Mouse (Mus musculus): ENCODE measurements around the gene Ifngr1. TPM values are rescaled to one million over a fixed set of nuclear protein-coding genes. Genes with fewer than 3 reads are reported as not detected.

Gene Ifngr1
- total and polyA plus RNA-seq, 2 experiments: 9.0 to 16.8 TPM

- DNase-seq (ENCODE audit: extremely low read depth, low read depth, low spot score): no peak
- Histone ChIP-seq H3K9ac (ENCODE audit: low read depth, low read length) (no peak overlapping the region), H3K4me3 (ENCODE audit: insufficient read depth, low read depth, low read length) (no peak overlapping the region), H3K27me3 (ENCODE audit: control insufficient read depth, insufficient read depth, low read length) (no peaks in the 10 kb centered on the region), H3K79me2 (ENCODE audit: control insufficient read depth, insufficient read depth, low read length) (no peaks in the 10 kb centered on the region), H3K36me3 (ENCODE audit: control insufficient read depth, insufficient read depth, low read length) (no peaks in the 10 kb centered on the region), H3K27ac (replicated peaks; ENCODE audit: insufficient read depth, low read depth, low read length) (no peak overlapping the region), H3K4me1 (ENCODE audit: control insufficient read depth, insufficient read depth, low read length) (no peaks in the 10 kb centered on the region)
- 76% methylated on average over 7 of the region's 7 CpGs for WGBS
- TF ChIP-seq POLR2A (IDR thresholded peaks at IDR 0.05; ENCODE audit: extremely low read depth, insufficient read depth, low read length) (no peak), CTCF (IDR thresholded peaks at IDR 0.05; ENCODE audit: low read depth, low read length) (no peak)
Observed at GRCm38 (mm10) chr10:19582806-19583430, 8.8 kb upstream of the Ifngr1 start.

DNA sequence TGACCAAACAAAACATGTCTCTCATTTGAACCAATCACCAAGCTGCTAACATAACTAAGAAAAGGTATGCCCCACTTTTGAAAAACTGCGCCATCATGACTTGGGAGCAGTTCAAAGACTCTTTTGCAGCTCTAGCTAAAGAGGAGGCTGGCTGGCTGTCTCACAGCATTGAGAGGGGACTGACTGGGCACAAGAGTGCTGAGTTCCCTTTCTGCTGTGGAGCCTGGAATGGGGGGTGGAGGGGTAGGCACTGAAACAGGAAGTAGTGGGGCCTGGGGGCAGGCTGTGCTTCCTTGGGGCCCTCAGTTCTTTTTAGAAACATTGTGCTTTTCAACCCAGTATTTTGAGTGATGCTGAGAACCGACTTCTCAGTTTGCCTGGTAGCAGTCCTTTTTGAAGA is 7.7 kb upstream of the Ifngr1 start:
- no peaks in the 10 kb centered on the region for H3K4me1 ChIP-seq (ENCODE audit: control insufficient read depth, insufficient read depth, low read length)
- no peak overlapping the region; the same call in 1 of the 2 replicates for H3K27ac ChIP-seq (replicated peaks; ENCODE audit: insufficient read depth, low read depth, low read length)
- WGBS: 90% methylated on average over 2 of the region's 2 CpGs
- H3K36me3 ChIP-seq (ENCODE audit: control insufficient read depth, insufficient read depth, low read length): no peaks in the 10 kb centered on the region
- no peak overlapping the region for H3K4me3 ChIP-seq (ENCODE audit: insufficient read depth, low read depth, low read length)
- no peaks in the 10 kb centered on the region for H3K27me3 ChIP-seq (ENCODE audit: control insufficient read depth, insufficient read depth, low read length)
- DNase-seq (ENCODE audit: extremely low read depth, low read depth, low spot score): peak; percentile 33
- H3K79me2 ChIP-seq (ENCODE audit: control insufficient read depth, insufficient read depth, low read length): no peaks in the 10 kb centered on the region
- TF ChIP-seq CTCF (IDR thresholded peaks at IDR 0.05; ENCODE audit: low read depth, low read length) (no peak), POLR2A (IDR thresholded peaks at IDR 0.05; ENCODE audit: extremely low read depth, insufficient read depth, low read length) (no peak)
- no peak overlapping the region for H3K9ac ChIP-seq (ENCODE audit: low read depth, low read length)

GRCm38 (mm10) chr10:19584846-19585245 is 6.9 kb upstream of the Ifngr1 start:
- no peaks in the 10 kb centered on the region for H3K79me2 ChIP-seq (ENCODE audit: control insufficient read depth, insufficient read depth, low read length)
- no peak for TF ChIP-seq POLR2A (IDR thresholded peaks at IDR 0.05; ENCODE audit: extremely low read depth, insufficient read depth, low read length)
- WGBS: 83% methylated on average over 1 of the region's 1 CpGs
- no peaks in the 10 kb centered on the region for H3K36me3 ChIP-seq (ENCODE audit: control insufficient read depth, insufficient read depth, low read length)
- H3K27ac ChIP-seq (replicated peaks; ENCODE audit: insufficient read depth, low read depth, low read length): no peak overlapping the region
- H3K4me1 ChIP-seq (ENCODE audit: control insufficient read depth, insufficient read depth, low read length): no peaks in the 10 kb centered on the region
- H3K9ac ChIP-seq (ENCODE audit: low read depth, low read length): no peak overlapping the region
- H3K4me3 ChIP-seq (ENCODE audit: insufficient read depth, low read depth, low read length): no peak overlapping the region
- no peaks in the 10 kb centered on the region for H3K27me3 ChIP-seq (ENCODE audit: control insufficient read depth, insufficient read depth, low read length)
- no peak for DNase-seq (ENCODE audit: extremely low read depth, low read depth, low spot score)

- Histone ChIP-seq H3K9ac (ENCODE audit: low read depth, low read length) (no peak overlapping the region), H3K4me3 (ENCODE audit: insufficient read depth, low read depth, low read length) (no peak overlapping the region), H3K27me3 (ENCODE audit: control insufficient read depth, insufficient read depth, low read length) (no peaks in the 10 kb centered on the region), H3K79me2 (ENCODE audit: control insufficient read depth, insufficient read depth, low read length) (no peaks in the 10 kb centered on the region), H3K4me1 (ENCODE audit: control insufficient read depth, insufficient read depth, low read length) (no peaks in the 10 kb centered on the region), H3K36me3 (ENCODE audit: control insufficient read depth, insufficient read depth, low read length) (no peaks in the 10 kb centered on the region), H3K27ac (replicated peaks; ENCODE audit: insufficient read depth, low read depth, low read length) (no peak overlapping the region)
- no peak for DNase-seq (ENCODE audit: extremely low read depth, low read depth, low spot score)
- WGBS: 69% methylated on average over 5 of the region's 5 CpGs
- no peak for TF ChIP-seq CTCF (IDR thresholded peaks at IDR 0.05; ENCODE audit: low read depth, low read length)
- no peak for TF ChIP-seq POLR2A (IDR thresholded peaks at IDR 0.05; ENCODE audit: extremely low read depth, insufficient read depth, low read length)
Observed at GRCm38 (mm10) chr10:19585860-19586259, 5.9 kb upstream of the Ifngr1 start.

DNA sequence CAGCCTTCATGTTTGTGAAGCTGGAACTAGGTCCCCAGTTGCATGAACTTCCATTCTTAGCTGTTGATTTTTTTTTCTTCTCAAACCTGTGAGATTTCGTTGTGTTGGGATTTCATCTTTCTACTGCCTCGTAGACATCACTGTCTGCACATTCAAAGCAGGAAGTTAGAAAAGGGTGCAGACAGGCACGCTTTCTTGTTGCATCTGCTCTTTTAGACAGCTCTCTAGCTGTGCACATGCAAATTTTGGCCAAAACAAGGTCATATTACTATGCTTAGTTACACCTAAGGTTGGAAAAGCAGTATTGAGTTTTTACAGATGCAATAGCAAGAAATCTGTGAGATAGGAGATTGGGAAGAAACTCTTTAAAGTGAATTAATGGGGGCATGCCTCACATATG is 4.5 kb upstream of the Ifngr1 start:
- 86% methylated on average over 3 of the region's 3 CpGs for WGBS

GRCm38 (mm10) chr10:19589626-19590025 is 2.1 kb upstream of the Ifngr1 start:
- Histone ChIP-seq H3K9ac (ENCODE audit: low read depth, low read length) (no peak overlapping the region), H3K36me3 (ENCODE audit: control insufficient read depth, insufficient read depth, low read length) (no peaks in the 10 kb centered on the region), H3K4me3 (ENCODE audit: insufficient read depth, low read depth, low read length) (no peak overlapping the region), H3K4me1 (ENCODE audit: control insufficient read depth, insufficient read depth, low read length) (peaks cover 7% of the 10 kb centered on the region), H3K79me2 (ENCODE audit: control insufficient read depth, insufficient read depth, low read length) (peaks cover 6% of the 10 kb centered on the region; the same call in 1 of the 2 replicates), H3K27me3 (ENCODE audit: control insufficient read depth, insufficient read depth, low read length) (no peaks in the 10 kb centered on the region), H3K27ac (replicated peaks; ENCODE audit: insufficient read depth, low read depth, low read length) (no peak overlapping the region)
- DNase-seq (ENCODE audit: extremely low read depth, low read depth, low spot score): no peak
- 88% methylated on average over 12 of the region's 12 CpGs for WGBS
- no peak for TF ChIP-seq POLR2A (IDR thresholded peaks at IDR 0.05; ENCODE audit: extremely low read depth, insufficient read depth, low read length)
- no peak for TF ChIP-seq CTCF (IDR thresholded peaks at IDR 0.05; ENCODE audit: low read depth, low read length)

More for the DNA sequence above, 4.5 kb upstream of the Ifngr1 start:
- H3K36me3 ChIP-seq (ENCODE audit: control insufficient read depth, insufficient read depth, low read length): no peaks in the 10 kb centered on the region
- H3K4me3 ChIP-seq (ENCODE audit: insufficient read depth, low read depth, low read length): no peak overlapping the region
- no peaks in the 10 kb centered on the region for H3K4me1 ChIP-seq (ENCODE audit: control insufficient read depth, insufficient read depth, low read length)
- H3K9ac ChIP-seq (ENCODE audit: low read depth, low read length): no peak overlapping the region
- TF ChIP-seq POLR2A (IDR thresholded peaks at IDR 0.05; ENCODE audit: extremely low read depth, insufficient read depth, low read length) (no peak), CTCF (IDR thresholded peaks at IDR 0.05; ENCODE audit: low read depth, low read length) (no peak)
- H3K79me2 ChIP-seq (ENCODE audit: control insufficient read depth, insufficient read depth, low read length): no peaks in the 10 kb centered on the region
- no peak overlapping the region for H3K27ac ChIP-seq (replicated peaks; ENCODE audit: insufficient read depth, low read depth, low read length)
- no peaks in the 10 kb centered on the region for H3K27me3 ChIP-seq (ENCODE audit: control insufficient read depth, insufficient read depth, low read length)
- DNase-seq (ENCODE audit: extremely low read depth, low read depth, low spot score): no peak
